Mouse (Mus musculus): Measurements from ENCODE around the gene Bcl6b.

DNA sequence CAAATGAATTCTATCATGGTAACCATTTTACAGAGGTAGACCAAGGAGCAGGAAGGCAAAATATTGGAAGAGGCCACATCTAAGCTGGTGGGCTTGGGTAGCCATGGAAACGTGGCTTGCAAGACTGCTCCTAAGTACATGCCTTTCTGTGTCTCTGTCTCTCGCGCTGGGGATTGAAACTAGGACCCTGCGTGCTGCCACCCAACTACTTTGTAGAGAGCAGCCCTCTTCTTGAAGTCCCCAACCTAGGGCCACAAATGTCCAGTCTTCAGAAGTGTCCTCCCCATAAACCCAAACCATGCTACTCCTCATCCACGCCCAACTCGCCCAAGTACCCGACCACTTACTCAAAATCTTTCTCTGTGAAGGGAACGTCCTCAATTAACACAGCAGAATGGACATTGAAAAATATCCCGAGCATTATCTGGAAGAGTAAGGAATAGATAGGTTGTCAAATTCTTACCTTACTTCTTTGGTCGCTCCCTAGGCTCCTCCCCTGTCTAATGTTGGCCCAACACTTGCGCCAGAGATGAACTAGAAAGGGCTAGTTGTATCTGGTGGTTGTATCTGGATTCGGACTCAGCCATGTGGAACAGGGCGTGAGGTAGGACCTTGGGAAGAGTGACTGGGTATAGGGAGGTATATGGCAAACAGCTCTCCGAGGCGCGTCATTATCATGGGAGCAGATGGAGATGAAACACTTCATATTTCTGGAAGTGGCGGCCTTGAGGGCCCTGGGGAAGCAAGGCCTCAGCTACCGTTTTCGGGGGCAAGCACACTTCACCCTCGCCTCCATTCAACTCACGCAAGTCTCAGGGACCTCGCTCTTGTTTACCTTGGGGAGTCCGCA, 9.2 kb upstream of the Bcl6b start:
- TF ChIP-seq CTCF (IDR thresholded peaks at IDR 0.05; ENCODE audit: low read depth, low read length) (no peak), POLR2A (IDR thresholded peaks at IDR 0.05; ENCODE audit: borderline replicate concordance, low read depth, low read length) (no peak)
